Mouse (Mus musculus): ENCODE results near the gene Klhl7. TPM values are rescaled to one million over a fixed set of nuclear protein-coding genes. Genes with fewer than 3 reads are reported as not detected.
A peak's percentile ranks its signal among the peaks of the same experiment; 100 is the strongest.
"Not testable (repeated sequence)": the region's sequence is repeated elsewhere in the genome, so short reads cannot be mapped to it uniquely, and the experiment has no call there.

Klhl7 gene
- polyA plus RNA-seq, 1 experiment from 2014 or later = 184 TPM

DNA sequence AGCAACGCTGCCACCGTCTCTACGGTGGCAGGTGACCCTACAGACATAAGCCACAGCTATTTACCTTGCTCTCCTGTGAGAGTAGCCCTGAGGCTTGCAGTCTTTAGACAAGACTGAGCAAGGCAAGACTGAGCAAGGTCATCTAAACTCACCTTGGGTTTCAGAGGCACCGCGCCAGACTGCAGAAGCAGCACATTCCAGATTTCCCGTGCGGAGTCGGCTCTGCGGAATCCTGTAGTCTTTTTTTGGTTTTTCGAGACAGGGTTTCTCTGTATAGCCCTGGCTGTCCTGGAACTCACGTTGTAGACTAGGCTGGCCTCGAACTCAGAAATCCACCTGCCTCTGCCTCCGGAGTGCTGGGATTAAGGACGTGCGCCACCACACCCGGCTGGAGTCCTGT, 14.2 kb upstream of the Klhl7 start:
- no peaks in the 10 kb centered on the region; the same call in 1 of the 2 replicates for H3K4me1 ChIP-seq (ENCODE audit: control insufficient read depth, insufficient read depth, low read length)
- H3K27ac ChIP-seq (ENCODE audit: low read depth, low read length) = no peak overlapping the region
- H3K9ac ChIP-seq (ENCODE audit: low read length) = no peak overlapping the region
- H3K4me2 ChIP-seq (ENCODE audit: low read length) = no peak overlapping the region
- no peaks in the 10 kb centered on the region for H3K9me3 ChIP-seq (replicated peaks; ENCODE audit: control insufficient read depth, low read length)
- ATAC-seq (no peak), DNase-seq (ENCODE audit: low spot score) (no peak)
- no peak overlapping the region for H3K4me3 ChIP-seq (ENCODE audit: low read depth, low read length)
- no peaks in the 10 kb centered on the region for H3K36me3 ChIP-seq (ENCODE audit: control insufficient read depth, insufficient read depth, low read length)
- H3K27me3 ChIP-seq (replicated peaks; ENCODE audit: control insufficient read depth, insufficient read depth, low read length) = no peaks in the 10 kb centered on the region
- 93% methylated on average over 16 of the region's 16 CpGs for WGBS

DNA sequence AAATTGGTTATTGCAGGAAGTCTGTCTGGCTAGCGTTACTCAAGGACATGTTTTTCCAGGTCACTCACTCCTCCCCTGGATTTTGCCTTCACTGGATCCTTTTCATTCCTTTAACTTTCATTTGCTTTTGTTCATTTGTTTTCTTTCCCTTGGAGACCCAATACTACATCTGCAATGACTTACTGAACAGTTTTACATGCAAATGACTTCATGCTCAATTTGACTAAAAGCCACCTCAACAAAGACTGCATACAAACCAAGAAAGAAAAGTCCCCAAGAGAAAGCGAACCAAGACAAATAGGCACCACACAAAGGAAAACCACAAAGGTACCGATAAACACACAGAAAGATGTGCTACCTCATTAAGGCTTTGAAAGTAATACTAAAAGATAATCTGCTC, 13.5 kb upstream of the Klhl7 start:
- Histone ChIP-seq H3K4me3 (ENCODE audit: low read depth, low read length) (no peak overlapping the region), H3K27ac (ENCODE audit: low read depth, low read length) (no peak overlapping the region), H3K4me1 (ENCODE audit: control insufficient read depth, insufficient read depth, low read length) (no peaks in the 10 kb centered on the region), H3K4me2 (ENCODE audit: low read length) (no peak overlapping the region), H3K9me3 (replicated peaks; ENCODE audit: control insufficient read depth, low read length) (no peaks in the 10 kb centered on the region), H3K36me3 (ENCODE audit: control insufficient read depth, insufficient read depth, low read length) (no peaks in the 10 kb centered on the region), H3K27me3 (replicated peaks; ENCODE audit: control insufficient read depth, insufficient read depth, low read length) (no peaks in the 10 kb centered on the region), H3K9ac (ENCODE audit: low read length) (no peak overlapping the region)
- 15% methylated on average over 3 of the region's 3 CpGs for WGBS
- no peak for DNase-seq (ENCODE audit: low spot score)
- no peak for ATAC-seq

DNA sequence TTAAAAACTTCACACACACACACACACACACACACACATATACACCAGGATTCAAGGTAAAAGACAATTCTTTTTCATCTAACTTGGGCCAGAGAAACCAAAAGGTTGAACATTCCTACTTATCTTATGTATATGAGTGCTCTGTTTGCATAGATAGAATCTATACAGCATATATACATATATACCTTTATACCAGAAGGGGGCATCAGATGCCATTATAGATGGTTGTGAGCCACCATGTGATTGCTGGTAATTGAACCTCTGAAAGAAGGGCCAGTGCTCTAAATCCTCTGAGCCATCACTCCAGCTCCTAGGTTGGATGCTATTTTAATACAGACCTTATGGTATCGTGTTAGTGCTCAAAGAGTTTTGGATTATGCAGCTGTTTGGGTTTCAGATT, 12.0 kb upstream of the Klhl7 start:
- Histone ChIP-seq H3K9me3 (replicated peaks; ENCODE audit: control insufficient read depth, low read length) (no peaks in the 10 kb centered on the region), H3K4me3 (ENCODE audit: low read depth, low read length) (no peak overlapping the region), H3K9ac (ENCODE audit: low read length) (no peak overlapping the region), H3K4me2 (ENCODE audit: low read length) (no peak overlapping the region), H3K4me1 (ENCODE audit: control insufficient read depth, insufficient read depth, low read length) (no peaks in the 10 kb centered on the region), H3K27ac (ENCODE audit: low read depth, low read length) (no peak overlapping the region), H3K27me3 (replicated peaks; ENCODE audit: control insufficient read depth, insufficient read depth, low read length) (no peaks in the 10 kb centered on the region), H3K36me3 (ENCODE audit: control insufficient read depth, insufficient read depth, low read length) (no peaks in the 10 kb centered on the region)
- WGBS = 89% methylated on average over 1 of the region's 1 CpGs
- ATAC-seq = no peak
- DNase-seq (ENCODE audit: low spot score) = no peak

DNA sequence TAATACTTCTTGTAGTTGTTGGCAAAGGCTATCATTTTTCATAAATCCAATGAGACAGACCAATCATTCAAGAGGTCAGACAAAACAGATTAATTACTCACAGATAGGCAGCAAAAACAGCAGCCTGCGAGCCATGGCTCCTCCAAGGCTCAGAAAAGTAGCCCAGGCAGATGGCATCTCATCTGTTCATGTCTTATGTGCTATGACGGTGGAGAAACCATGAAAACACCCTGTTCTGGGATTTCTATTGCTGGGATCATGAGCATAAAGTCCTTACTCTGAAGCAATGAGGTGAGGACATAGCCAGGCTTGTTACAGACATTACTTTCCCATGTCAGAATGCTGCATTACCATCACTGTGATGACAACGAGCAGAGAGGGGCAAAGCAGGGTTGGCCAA, 7.9 kb upstream of the Klhl7 start:
- DNase-seq (ENCODE audit: low spot score) (no peak), ATAC-seq (no peak)
- no peak overlapping the region for H3K4me2 ChIP-seq (ENCODE audit: low read length)
- H3K4me3 ChIP-seq (ENCODE audit: low read depth, low read length) = no peak overlapping the region
- no peaks in the 10 kb centered on the region for H3K9me3 ChIP-seq (replicated peaks; ENCODE audit: control insufficient read depth, low read length)
- no peaks in the 10 kb centered on the region for H3K4me1 ChIP-seq (ENCODE audit: control insufficient read depth, insufficient read depth, low read length)
- 79% methylated on average over 3 of the region's 3 CpGs for WGBS
- no peaks in the 10 kb centered on the region for H3K27me3 ChIP-seq (replicated peaks; ENCODE audit: control insufficient read depth, insufficient read depth, low read length)
- no peak overlapping the region for H3K27ac ChIP-seq (ENCODE audit: low read depth, low read length)
- no peaks in the 10 kb centered on the region for H3K36me3 ChIP-seq (ENCODE audit: control insufficient read depth, insufficient read depth, low read length)
- H3K9ac ChIP-seq (ENCODE audit: low read length) = no peak overlapping the region

DNA sequence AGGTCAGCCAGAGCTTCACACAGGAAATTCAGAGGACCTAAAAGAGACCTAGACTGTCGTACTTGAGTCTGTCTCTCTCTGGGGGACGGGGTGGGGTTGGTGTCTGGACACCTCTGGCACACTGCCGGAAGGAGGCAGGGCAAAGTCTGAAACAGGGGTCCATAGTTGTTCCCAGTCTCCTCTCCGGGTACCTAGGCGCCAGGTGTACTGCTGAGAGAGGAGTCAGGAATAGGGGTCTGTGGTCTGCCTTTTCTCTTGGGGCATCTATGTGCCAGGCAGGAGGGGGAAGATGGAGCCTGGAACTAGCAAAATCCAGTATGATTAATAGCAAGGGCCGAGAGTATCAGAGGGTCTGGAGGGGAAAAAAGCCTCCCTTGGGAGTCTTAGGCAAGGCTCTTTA, 5.0 kb upstream of the Klhl7 start:
- no peak overlapping the region for H3K27ac ChIP-seq (ENCODE audit: low read depth, low read length)
- DNase-seq (ENCODE audit: low spot score) = no peak
- 80% methylated on average over 6 of the region's 6 CpGs for WGBS
- H3K4me3 ChIP-seq (ENCODE audit: low read depth, low read length) = no peak overlapping the region
- H3K27me3 ChIP-seq (replicated peaks; ENCODE audit: control insufficient read depth, insufficient read depth, low read length) = no peaks in the 10 kb centered on the region
- H3K36me3 ChIP-seq (ENCODE audit: control insufficient read depth, insufficient read depth, low read length) = no peaks in the 10 kb centered on the region
- no peak overlapping the region for H3K4me2 ChIP-seq (ENCODE audit: low read length)
- no peaks in the 10 kb centered on the region for H3K4me1 ChIP-seq (ENCODE audit: control insufficient read depth, insufficient read depth, low read length)
- no peaks in the 10 kb centered on the region for H3K9me3 ChIP-seq (replicated peaks; ENCODE audit: control insufficient read depth, low read length)
- no peak overlapping the region for H3K9ac ChIP-seq (ENCODE audit: low read length)
- ATAC-seq = no peak

DNA sequence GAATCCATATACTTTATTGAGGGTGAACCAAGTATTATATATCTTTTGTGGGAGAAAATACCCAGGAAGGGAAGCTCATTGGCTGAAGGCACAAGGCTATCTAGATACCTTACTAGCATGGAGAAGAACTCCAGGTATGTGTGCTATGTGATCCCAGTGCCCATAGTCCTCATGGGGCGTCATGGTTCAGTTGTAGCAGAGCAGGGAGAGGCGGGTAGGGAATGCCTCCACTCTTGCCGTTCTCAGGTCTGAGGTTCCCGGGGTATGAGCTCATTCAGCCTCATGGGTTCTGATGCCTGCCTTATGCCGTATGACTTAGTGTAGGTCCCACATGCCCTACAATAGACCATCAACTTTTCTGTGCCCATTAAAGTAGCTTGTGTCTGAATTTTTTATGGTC, 4.5 kb upstream of the Klhl7 start:
- ATAC-seq = no peak
- Histone ChIP-seq H3K4me2 (ENCODE audit: low read length) (no peak overlapping the region), H3K27me3 (replicated peaks; ENCODE audit: control insufficient read depth, insufficient read depth, low read length) (no peaks in the 10 kb centered on the region), H3K9ac (ENCODE audit: low read length) (no peak overlapping the region), H3K4me1 (ENCODE audit: control insufficient read depth, insufficient read depth, low read length) (no peaks in the 10 kb centered on the region), H3K36me3 (ENCODE audit: control insufficient read depth, insufficient read depth, low read length) (no peaks in the 10 kb centered on the region), H3K27ac (ENCODE audit: low read depth, low read length) (no peak overlapping the region), H3K4me3 (ENCODE audit: low read depth, low read length) (no peak overlapping the region), H3K9me3 (replicated peaks; ENCODE audit: control insufficient read depth, low read length) (no peaks in the 10 kb centered on the region)
- WGBS = 79% methylated on average over 5 of the region's 5 CpGs
- DNase-seq (ENCODE audit: low spot score) = no peak

DNA sequence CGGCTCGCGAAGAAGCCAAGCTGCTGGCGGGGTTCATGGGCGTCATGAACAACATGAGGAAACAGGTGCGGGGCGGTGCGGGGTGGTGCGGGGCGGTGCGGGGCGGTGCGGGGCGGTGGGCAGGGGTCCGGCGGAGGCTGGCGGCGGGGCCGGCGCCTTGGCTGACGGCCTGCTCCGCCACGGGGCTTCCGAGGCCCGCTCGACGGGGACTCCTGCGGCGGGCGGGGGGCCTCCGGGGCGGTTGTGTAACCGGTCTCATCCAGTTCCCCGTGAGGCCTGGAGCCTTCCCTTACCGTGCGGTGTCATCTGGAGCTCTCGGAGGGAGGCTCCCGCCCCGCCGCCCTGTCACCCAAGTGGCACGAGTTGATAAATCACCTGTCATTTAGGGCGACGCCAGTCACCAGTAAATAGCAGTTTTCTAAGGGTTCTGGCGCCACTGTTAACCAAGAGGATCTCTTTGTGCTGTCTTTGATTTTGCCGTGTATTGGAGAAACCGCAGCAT, 456 bp downstream of the Klhl7 start:
- peaks cover 19% of the 10 kb centered on the region for H3K4me1 ChIP-seq (ENCODE audit: control insufficient read depth, insufficient read depth, low read length)
- peak; percentile 86 for ATAC-seq
- DNase-seq (ENCODE audit: low spot score) = peak; percentile 80
- no peaks in the 10 kb centered on the region for H3K36me3 ChIP-seq (ENCODE audit: control insufficient read depth, insufficient read depth, low read length)
- peak overlapping the region; percentile 95 for H3K9ac ChIP-seq (ENCODE audit: low read length)
- peak overlapping the region; percentile 52 for H3K4me2 ChIP-seq (ENCODE audit: low read length)
- WGBS = under 1% methylated on average over 40 of the region's 46 CpGs
- peak overlapping the region; percentile 97 for H3K27ac ChIP-seq (ENCODE audit: low read depth, low read length)
- no peaks in the 10 kb centered on the region for H3K27me3 ChIP-seq (replicated peaks; ENCODE audit: control insufficient read depth, insufficient read depth, low read length)
- peak overlapping the region; percentile 74 for H3K4me3 ChIP-seq (ENCODE audit: low read depth, low read length)
- H3K9me3 ChIP-seq (replicated peaks; ENCODE audit: control insufficient read depth, low read length) = no peaks in the 10 kb centered on the region

DNA sequence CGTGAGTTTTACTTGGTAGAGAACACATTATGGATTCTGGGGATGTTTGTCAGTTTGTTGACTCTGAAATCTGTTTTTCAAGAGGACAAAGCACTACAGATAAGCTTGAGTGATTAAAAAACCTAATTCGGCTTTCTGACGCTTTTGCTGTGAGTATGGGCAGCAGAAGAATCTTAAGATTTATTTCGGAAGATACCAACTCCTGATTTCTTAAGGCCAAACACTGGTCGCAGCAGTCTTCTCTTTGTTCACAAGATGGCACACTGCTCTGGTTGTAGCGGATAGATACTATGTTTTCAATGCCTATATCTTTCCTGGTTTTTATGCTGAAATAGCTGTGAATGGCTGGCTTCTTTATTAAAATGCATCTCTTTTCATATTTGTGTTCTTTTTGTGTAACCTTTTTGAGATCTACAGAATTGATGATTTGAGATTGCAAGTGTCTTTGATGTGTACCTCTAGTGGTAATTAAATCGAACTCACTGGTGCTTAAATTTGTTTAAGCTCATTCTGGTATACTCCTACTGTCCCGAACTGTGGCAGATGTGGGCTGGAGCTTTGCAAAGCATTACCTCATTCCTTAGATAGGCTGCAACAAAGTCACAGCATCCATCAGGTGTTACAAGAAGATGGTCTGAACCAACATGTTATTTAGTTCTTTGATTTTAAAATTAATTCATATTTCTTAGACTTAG, 1.2 kb downstream of the Klhl7 start:
- ATAC-seq (peak; percentile 37; the same call in 1 of the 2 replicates), DNase-seq (ENCODE audit: low spot score) (peak; percentile 80)
- Histone ChIP-seq H3K9ac (ENCODE audit: low read length) (peak overlapping the region; percentile 95), H3K4me2 (ENCODE audit: low read length) (peak overlapping the region; percentile 52), H3K36me3 (ENCODE audit: control insufficient read depth, insufficient read depth, low read length) (no peaks in the 10 kb centered on the region), H3K4me3 (ENCODE audit: low read depth, low read length) (peak overlapping the region; percentile 74), H3K27me3 (replicated peaks; ENCODE audit: control insufficient read depth, insufficient read depth, low read length) (no peaks in the 10 kb centered on the region), H3K27ac (ENCODE audit: low read depth, low read length) (peak overlapping the region; percentile 97), H3K4me1 (ENCODE audit: control insufficient read depth, insufficient read depth, low read length) (peaks cover 19% of the 10 kb centered on the region), H3K9me3 (replicated peaks; ENCODE audit: control insufficient read depth, low read length) (no peaks in the 10 kb centered on the region)
- 1% methylated on average over 8 of the region's 8 CpGs for WGBS

DNA sequence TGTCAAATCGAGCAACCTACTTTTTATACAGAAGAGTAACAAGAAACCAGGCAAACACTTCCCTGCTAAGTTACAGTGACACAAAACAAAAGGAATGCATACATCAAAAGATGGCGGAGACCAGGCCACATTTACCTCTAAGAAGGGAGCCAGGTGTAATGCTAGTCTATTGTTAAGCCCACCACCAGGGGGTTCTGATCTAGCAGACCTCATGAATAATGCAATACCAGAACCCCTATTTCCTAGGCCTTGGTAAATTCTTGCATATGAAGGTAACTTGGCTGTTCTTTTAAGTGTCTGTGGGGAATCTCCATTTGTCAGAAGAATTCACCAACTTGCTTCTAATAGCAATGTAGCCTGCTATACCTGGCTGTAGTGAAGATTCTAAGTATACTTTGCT, 2.8 kb downstream of the Klhl7 start:
- H3K27ac ChIP-seq (ENCODE audit: low read depth, low read length); H3K9me3 ChIP-seq (replicated peaks; ENCODE audit: control insufficient read depth, low read length); H3K27me3 ChIP-seq (replicated peaks; ENCODE audit: control insufficient read depth, insufficient read depth, low read length); DNase-seq (ENCODE audit: low spot score); ATAC-seq; H3K9ac ChIP-seq (ENCODE audit: low read length); H3K36me3 ChIP-seq (ENCODE audit: control insufficient read depth, insufficient read depth, low read length): not testable (repeated sequence)
- H3K4me2 ChIP-seq (ENCODE audit: low read length) = peak overlapping the region; percentile 52
- peaks cover 19% of the 10 kb centered on the region for H3K4me1 ChIP-seq (ENCODE audit: control insufficient read depth, insufficient read depth, low read length)
- 0 out of 2 replicates have a peak overlapping the region, but pooled peaks have one; percentile 74 for H3K4me3 ChIP-seq (ENCODE audit: low read depth, low read length)
- WGBS = 43% methylated on average over 2 of the region's 2 CpGs

Measured in forebrain, embryonic 14.5 days (tissue).